In genomic region chr11:52003505-52003771, GRCm38 (mm10) we compare ENCODE assay signal across 8 mouse cellular contexts. TPM values are rescaled to one million over a fixed set of nuclear protein-coding genes. Genes with fewer than 3 reads are reported as not detected.
DNase-seq lines count a peak whose midpoint lies in the region; ATAC-seq and TF ChIP-seq lines count a peak whose summit lies in the region.

No protein-coding gene starts in this region.

- 15% methylated on average over 4 of the region's 4 CpGs for WGBS in heart, postnatal 0 days
- 14% methylated on average over 4 of the region's 4 CpGs for WGBS in bone marrow, adult 2 months
- WGBS in hindbrain, embryonic 12.5 days = 22% methylated on average over 4 of the region's 4 CpGs
- 24% methylated on average over 4 of the region's 4 CpGs for WGBS in midbrain, embryonic 13.5 days

- TF ChIP-seq POLR2A in bone marrow, adult 2 months (IDR thresholded peaks at IDR 0.05; ENCODE audit: borderline replicate concordance, control insufficient read depth, low read depth, low read length) = no peak

- H3K4me2 ChIP-seq in heart, postnatal 0 days (ENCODE audit: low read depth, low read length) = peak overlapping the region; percentile 77
- H3K4me2 ChIP-seq in hindbrain, embryonic 12.5 days (replicated peaks) = peak overlapping the region; percentile 64
- H3K4me2 ChIP-seq in midbrain, embryonic 13.5 days (replicated peaks) = peak overlapping the region; percentile 71

- H3K9ac ChIP-seq in heart, postnatal 0 days (replicated peaks; ENCODE audit: low read depth, low read length) = peak overlapping the region; percentile 78
- H3K9ac ChIP-seq in hindbrain, embryonic 12.5 days = peak overlapping the region; percentile 85
- H3K9ac ChIP-seq in midbrain, embryonic 13.5 days (replicated peaks) = peak overlapping the region; percentile 86

- peak overlapping the region; percentile 91 for H3K27ac ChIP-seq in heart, postnatal 0 days (ENCODE audit: low read depth)
- peak overlapping the region; percentile 54; the same call in 1 of the 2 replicates for H3K27ac ChIP-seq in bone marrow, adult 2 months (ENCODE audit: control insufficient read depth, insufficient read depth, low read depth, low read length, poor library complexity)
- H3K27ac ChIP-seq in hindbrain, embryonic 12.5 days = peak overlapping the region; percentile 94
- peak overlapping the region; percentile 93 for H3K27ac ChIP-seq in midbrain, embryonic 13.5 days

- no peaks in the 10 kb centered on the region for H3K36me3 ChIP-seq in heart, postnatal 0 days (replicated peaks; ENCODE audit: control insufficient read depth, insufficient read depth, low read length)
- H3K36me3 ChIP-seq in hindbrain, embryonic 12.5 days = no peaks in the 10 kb centered on the region
- no peaks in the 10 kb centered on the region for H3K36me3 ChIP-seq in midbrain, embryonic 13.5 days

- no peaks in the 10 kb centered on the region for H3K9me3 ChIP-seq in heart, postnatal 0 days (replicated peaks; ENCODE audit: control insufficient read depth, low read length)
- H3K9me3 ChIP-seq in hindbrain, embryonic 12.5 days (replicated peaks) = no peaks in the 10 kb centered on the region
- no peaks in the 10 kb centered on the region for H3K9me3 ChIP-seq in midbrain, embryonic 13.5 days

- TF ChIP-seq EP300 in heart, postnatal 0 days (IDR thresholded peaks at IDR 0.05; ENCODE audit: low read depth) = no peak

- H3K4me1 ChIP-seq in heart, postnatal 0 days (ENCODE audit: control insufficient read depth, insufficient read depth) = peaks cover 20% of the 10 kb centered on the region
- H3K4me1 ChIP-seq in bone marrow, adult 2 months (ENCODE audit: control insufficient read depth, insufficient read depth, low read length) = no peaks in the 10 kb centered on the region
- H3K4me1 ChIP-seq in hindbrain, embryonic 12.5 days = peaks cover 22% of the 10 kb centered on the region
- peaks cover 42% of the 10 kb centered on the region for H3K4me1 ChIP-seq in midbrain, embryonic 13.5 days (replicated peaks)

- peak overlapping the region; percentile 58 for H3K4me3 ChIP-seq in heart, postnatal 0 days (ENCODE audit: low read depth, low read length)
- H3K4me3 ChIP-seq in bone marrow, adult 2 months (replicated peaks; ENCODE audit: control insufficient read depth, low read depth, low read length) = peak overlapping the region; percentile 39
- H3K4me3 ChIP-seq in hindbrain, embryonic 12.5 days = peak overlapping the region; percentile 81
- peak overlapping the region; percentile 89 for H3K4me3 ChIP-seq in midbrain, embryonic 13.5 days (replicated peaks)

- no peak for ATAC-seq in heart, postnatal 0 days (ENCODE audit: insufficient read depth, low read depth)
- ATAC-seq in hindbrain, embryonic 12.5 days (ENCODE audit: low FRiP score) = no peak
- ATAC-seq in midbrain, embryonic 13.5 days = 0 out of 2 replicates have a peak, but pooled peaks have one; percentile 1

- no peaks in the 10 kb centered on the region for H3K27me3 ChIP-seq in heart, postnatal 0 days (ENCODE audit: control insufficient read depth, insufficient read depth, low read length)
- no peaks in the 10 kb centered on the region for H3K27me3 ChIP-seq in hindbrain, embryonic 12.5 days
- H3K27me3 ChIP-seq in midbrain, embryonic 13.5 days = no peaks in the 10 kb centered on the region

- peak; percentile 9 for DNase-seq in heart, postnatal 0 days (ENCODE audit: low spot score)
- DNase-seq in heart, adult 11 months = no peak
- no peak for DNase-seq in urinary bladder, adult 2 months (ENCODE audit: low spot score)
- no peak for DNase-seq in embryo, embryonic 10.5 days (ENCODE audit: low spot score)
- no peak for DNase-seq in cerebellum, adult 18-20 months

- TF ChIP-seq CTCF in heart, postnatal 0 days (IDR thresholded peaks at IDR 0.05; ENCODE audit: low read depth) = no peak
- no peak for TF ChIP-seq CTCF in bone marrow, adult 2 months (IDR thresholded peaks at IDR 0.05; ENCODE audit: control insufficient read depth, insufficient read depth, low read length)

RNA-seq across cellular contexts. Expression of gene Cdkl3, which starts 0.6 kb away (rescaled TPM):
- total RNA-seq in heart, postnatal 0 days (2014; rRNA removed; ENCODE audit: low replicate concordance) = 2.3 and 5.6 TPM in 2 replicates
- polyA plus RNA-seq in heart, postnatal 0 days (2015; fragmentation: Nextera tagmentation; extraction: Ambion mirVana) = 13.1 and 16.3 TPM in 2 replicates
- 4.8 and 6.7 TPM in 2 replicates for polyA plus RNA-seq in bone marrow, adult 2 months (2011; ENCODE audit: insufficient read depth, insufficient read length, low replicate concordance, missing spikeins)
- polyA plus RNA-seq in hindbrain, embryonic 12.5 days (2016; fragmentation: Nextera tagmentation; extraction: Ambion mirVana) = 17.4 and 17.5 TPM in 2 replicates
- polyA plus RNA-seq in midbrain, embryonic 13.5 days (2015; fragmentation: Nextera tagmentation; extraction: Ambion mirVana) = 22.6 and 25.3 TPM in 2 replicates
- polyA plus RNA-seq in urinary bladder, adult 2 months (2012; rRNA removed) = 4.6 and 5.6 TPM in 2 replicates

RNA-seq across cellular contexts. Expression of gene Ube2b, which starts 2.9 kb away (rescaled TPM):
- 169 and 261 TPM in 2 replicates for total RNA-seq in heart, postnatal 0 days (2014; rRNA removed; ENCODE audit: low replicate concordance)
- polyA plus RNA-seq in heart, postnatal 0 days (2015; fragmentation: Nextera tagmentation; extraction: Ambion mirVana) = 404 and 412 TPM in 2 replicates
- polyA plus RNA-seq in bone marrow, adult 2 months (2011; ENCODE audit: insufficient read depth, insufficient read length, low replicate concordance, missing spikeins) = 89.5 and 122 TPM in 2 replicates
- polyA plus RNA-seq in hindbrain, embryonic 12.5 days (2016; fragmentation: Nextera tagmentation; extraction: Ambion mirVana) = 228 and 245 TPM in 2 replicates
- 272 and 284 TPM in 2 replicates for polyA plus RNA-seq in midbrain, embryonic 13.5 days (2015; fragmentation: Nextera tagmentation; extraction: Ambion mirVana)
- polyA plus RNA-seq in urinary bladder, adult 2 months (2012; rRNA removed) = 203 and 249 TPM in 2 replicates

RNA-seq across cellular contexts. Expression of gene Cdkn2aipnl, which starts 36.0 kb away (rescaled TPM):
- total RNA-seq in heart, postnatal 0 days (2014; rRNA removed; ENCODE audit: low replicate concordance) = 37.6 and 58.0 TPM in 2 replicates
- polyA plus RNA-seq in heart, postnatal 0 days (2015; fragmentation: Nextera tagmentation; extraction: Ambion mirVana) = 40.7 and 46.9 TPM in 2 replicates
- polyA plus RNA-seq in bone marrow, adult 2 months (2011; ENCODE audit: insufficient read depth, insufficient read length, low replicate concordance, missing spikeins) = 20.9 and 27.8 TPM in 2 replicates
- 106 and 107 TPM in 2 replicates for polyA plus RNA-seq in hindbrain, embryonic 12.5 days (2016; fragmentation: Nextera tagmentation; extraction: Ambion mirVana)
- 118 and 120 TPM in 2 replicates for polyA plus RNA-seq in midbrain, embryonic 13.5 days (2015; fragmentation: Nextera tagmentation; extraction: Ambion mirVana)
- polyA plus RNA-seq in urinary bladder, adult 2 months (2012; rRNA removed) = 21.2 and 23.8 TPM in 2 replicates

Comparison
In these comparisons a context has a peak if more than half of its experiments do, and no peak if none do; other contexts are left out.
1. H3K4me3 ChIP-seq: peak in every context shown above with its lines; median percentile 89 in midbrain, embryonic 13.5 days; 81 in hindbrain, embryonic 12.5 days; 58 in heart, postnatal 0 days; 39 in bone marrow, adult 2 months.